Mouse (Mus musculus) urinary bladder, postnatal 36 days (tissue): ENCODE data around the gene Timm22.
A peak's percentile ranks its signal among the peaks of the same experiment; 100 is the strongest.

Experiments used
- DNase-seq, 2 experiments: peaks; one replicate each; pipeline ENCODE4 v3.0.0; 2022; ENCODE audit warnings: low spot score in 2 of 2, mixed read lengths in 1 of 2

Timm22 gene

DNA sequence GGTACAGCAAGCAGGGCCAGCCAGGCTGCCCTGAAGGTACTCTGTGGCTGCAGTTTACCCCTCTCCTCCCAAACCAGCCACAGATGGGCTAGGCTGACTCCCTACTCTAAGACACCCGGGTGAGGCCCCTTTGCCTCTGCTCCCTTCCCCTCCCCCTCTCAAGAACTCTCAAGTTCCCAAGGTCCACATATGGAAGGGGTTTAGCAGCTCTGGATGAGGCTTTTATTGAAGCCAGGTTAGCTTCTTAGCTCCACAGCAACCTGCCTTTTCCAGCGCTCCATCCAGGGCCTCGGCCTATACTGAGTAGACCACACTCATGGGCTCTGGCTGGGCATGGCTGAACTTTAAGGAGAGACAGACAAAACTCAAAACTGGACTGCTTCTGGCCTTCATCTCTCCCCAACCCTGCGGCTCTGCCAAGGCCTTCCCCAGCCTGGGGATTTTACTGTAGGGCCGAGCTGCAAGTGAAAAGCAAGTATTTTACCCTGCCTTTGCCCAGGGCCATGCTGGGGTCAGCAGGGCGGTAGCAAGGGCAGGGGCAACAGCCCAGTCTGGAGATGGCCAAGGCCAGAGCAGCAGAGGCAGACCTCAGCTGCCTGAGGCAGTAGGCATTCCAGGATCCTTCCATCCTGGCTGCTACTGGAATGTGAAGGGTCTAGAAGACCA lies 23.3 kb downstream of the Timm22 start:
- no peak for DNase-seq

DNA sequence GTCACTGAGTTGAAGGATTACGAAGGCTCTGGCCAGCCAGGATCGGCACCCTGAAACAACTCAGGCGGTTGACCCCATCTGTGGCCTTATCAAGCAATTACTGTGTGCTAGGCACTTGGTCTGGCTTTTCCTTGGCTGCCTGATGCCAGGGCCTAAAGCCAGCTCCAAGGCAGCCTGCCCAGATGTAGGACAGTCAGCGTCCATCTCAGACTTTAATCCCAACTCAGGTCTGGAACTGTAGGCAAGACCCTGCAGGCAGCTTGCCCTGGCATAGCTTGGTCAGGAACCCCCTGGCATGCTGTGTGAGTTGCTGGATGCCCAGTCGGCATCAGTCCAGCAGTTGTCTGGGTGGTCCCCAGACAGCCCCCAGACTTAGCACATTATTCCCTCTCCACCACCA lies 29.3 kb downstream of the Timm22 start:
- DNase-seq: no peak

DNA sequence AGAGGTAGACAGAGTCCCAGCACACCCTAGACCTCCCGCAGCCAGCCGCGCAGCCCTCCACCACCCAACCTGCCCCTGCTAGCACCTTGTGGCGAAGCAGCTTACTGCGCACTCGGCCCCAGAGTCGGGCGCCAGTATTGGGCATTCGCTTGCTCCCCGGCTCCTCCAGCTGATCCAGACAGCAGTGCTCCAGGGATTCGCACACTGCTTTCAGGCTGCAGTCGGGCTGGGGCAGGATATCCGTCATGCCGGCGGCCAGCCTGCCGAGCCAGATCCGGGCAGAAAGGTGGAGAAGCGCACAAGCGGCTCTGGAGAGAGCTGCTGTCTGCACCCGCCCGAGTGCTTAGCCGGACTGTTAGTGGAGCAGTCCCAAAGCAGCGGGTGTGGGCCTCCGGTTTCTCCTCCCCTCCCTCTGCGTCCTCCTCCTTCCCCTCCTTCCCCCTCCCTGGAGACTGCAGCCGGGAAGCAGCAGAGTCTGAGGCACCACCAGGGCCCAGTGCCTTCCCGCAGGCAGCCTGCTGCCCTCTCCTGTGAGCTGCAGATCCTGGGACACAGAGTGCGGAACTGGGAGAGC lies 30.2 kb downstream of the Timm22 start:
- peak in 1 of 2 experiments; percentile 62 for DNase-seq

DNA sequence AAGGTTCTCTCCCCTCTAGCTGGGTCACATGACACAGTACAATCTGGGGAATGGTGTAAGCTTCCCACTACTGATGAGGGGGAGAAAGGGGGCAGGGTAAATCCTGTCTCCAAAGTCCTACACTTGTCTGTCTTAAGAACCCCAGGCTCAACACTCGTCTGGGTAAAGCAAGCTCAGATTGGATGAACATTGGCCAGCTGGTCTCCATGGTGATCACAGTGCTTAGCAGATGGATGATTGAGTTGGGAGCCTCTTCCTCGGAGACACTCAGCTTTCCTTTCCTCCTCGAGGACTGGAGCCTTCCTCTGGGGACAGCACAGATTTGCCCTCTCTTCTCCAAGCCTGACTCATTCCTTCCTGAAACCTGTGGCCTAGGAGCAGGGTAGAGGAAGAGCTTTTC lies 32.9 kb downstream of the Timm22 start:
- no peak for DNase-seq

DNA sequence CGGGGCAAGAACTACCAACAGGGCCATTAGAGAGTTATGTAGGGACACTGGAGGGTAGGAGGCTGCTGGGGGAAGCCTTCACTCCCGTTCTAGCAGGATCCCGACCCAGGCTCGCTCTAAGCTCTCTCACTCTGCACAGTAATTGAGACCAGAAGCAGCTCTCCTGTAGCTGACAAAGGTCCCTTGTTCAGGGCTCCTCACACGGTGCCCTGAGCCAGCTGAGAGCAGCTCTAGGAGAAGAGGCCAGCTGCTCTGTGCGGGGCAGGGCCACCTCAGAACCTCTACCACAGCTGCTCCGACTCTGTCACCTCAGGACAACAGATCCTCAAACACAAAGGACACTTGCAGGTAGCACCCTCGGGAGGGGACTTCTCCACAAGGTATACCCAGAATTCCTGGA lies 38.7 kb downstream of the Timm22 start:
- no peak for DNase-seq

DNA sequence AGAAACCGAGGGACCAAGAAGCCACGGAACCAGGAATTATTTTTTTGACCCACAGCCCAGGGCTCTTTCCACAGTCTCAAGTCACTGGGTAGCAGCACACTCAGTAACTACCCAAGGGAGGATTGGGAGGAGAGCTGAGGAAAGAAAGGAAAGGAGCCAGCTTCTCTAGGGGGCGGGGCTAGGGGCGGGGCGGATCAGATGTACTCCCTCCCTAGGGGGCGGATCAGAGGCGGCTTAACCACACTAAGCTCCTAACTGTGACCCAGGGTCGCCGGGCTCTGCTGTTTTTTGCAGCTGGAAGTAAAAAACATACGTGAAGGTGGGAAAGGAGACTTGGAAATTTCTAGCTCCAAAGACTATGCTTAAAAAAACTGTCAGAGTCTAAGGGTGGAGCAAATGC lies 39.5 kb downstream of the Timm22 start:
- no peak for DNase-seq

DNA sequence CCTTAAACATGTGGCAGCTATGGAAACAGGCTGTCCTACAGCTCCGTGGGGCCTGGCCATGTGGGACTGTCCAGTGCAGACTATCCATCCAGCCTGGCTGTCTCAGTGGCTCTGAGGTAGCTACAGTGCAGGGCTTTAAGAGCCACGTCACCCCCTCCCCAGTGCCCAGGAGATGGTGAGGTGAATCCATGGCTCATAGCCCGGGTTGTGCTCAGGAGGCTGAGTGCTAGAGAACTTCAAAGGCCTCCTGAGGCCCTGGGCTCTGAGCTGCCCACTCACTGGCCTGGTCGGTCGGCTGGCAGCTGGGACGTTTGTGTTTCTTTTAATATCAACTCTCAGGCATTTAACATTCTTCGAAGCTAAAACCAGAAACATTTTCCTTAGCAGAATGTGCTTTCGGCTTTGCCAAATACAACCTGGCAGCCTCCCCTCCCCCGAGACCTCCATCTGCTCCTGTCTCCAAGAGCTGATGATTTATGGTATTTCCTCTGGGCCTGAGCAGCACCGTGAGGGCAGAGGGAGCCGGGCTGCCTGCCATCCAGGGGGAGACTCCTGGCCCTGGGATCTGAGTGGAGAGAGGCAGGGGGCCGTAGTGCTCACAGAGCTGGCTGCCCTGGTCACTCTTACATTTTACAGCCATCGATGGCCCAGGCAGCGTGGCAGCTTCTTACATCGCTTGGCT lies 42.9 kb downstream of the Timm22 start:
- peak in 1 of 2 experiments; percentile 71 for DNase-seq

DNA sequence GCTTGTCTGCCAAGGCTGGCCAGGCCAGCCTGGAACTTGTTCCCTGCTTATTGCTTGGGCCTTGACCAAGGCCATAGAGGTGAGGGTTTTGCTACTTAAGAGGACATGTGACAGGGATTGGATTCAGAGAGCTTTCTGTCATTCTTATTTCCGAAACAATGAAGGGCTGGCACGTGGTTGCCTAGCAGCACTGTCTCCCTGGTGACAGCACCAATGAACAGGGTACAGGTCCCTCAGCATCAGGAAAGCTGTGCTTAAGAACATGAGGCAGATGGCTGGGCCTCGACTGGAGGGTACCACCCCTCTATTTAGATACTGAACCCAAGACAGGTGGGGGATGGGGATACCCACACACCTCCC lies 43.4 kb downstream of the Timm22 start:
- DNase-seq: no peak

DNA sequence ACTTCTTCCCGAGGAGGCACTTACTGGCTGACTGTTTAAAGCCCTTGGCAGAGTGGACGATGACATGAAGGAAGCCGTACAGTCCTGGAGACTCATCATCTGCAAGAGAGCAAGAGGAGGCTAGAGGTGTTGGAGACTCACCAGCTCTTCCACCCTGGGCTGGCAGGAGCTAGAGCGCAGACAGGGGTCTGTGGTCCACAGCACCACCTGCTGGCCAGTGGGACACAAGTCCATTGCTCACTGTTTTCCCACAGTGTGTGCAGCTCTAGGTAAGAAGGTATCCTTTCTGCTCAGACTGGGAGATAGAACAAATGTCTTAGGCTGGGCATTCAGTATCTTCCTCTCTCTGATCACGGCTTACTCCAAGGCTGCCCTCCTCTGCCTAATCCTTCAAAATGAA lies 47.7 kb downstream of the Timm22 start:
- DNase-seq: peak; percentile 49 to 60

DNA sequence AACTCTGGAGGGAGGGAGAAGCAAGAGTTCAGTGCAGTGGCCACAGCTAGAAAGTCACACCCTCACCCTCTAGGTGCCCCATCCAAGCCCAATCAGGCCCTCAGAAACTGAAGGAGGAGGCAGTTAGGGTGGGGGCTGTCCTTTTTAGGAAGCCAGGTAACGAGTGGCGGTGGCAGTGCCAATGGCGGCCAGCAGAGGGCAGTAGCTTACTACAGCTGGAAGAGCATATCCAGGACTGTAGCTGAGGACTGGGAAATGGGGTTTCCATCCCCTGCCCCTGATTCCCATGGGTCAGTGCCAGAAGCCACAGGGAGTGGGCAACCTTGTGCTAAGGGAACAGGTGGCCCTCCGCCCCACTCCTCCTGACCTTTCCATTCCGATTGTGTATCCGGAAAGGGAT lies 49.5 kb downstream of the Timm22 start:
- DNase-seq: peak; percentile 73 to 84

DNA sequence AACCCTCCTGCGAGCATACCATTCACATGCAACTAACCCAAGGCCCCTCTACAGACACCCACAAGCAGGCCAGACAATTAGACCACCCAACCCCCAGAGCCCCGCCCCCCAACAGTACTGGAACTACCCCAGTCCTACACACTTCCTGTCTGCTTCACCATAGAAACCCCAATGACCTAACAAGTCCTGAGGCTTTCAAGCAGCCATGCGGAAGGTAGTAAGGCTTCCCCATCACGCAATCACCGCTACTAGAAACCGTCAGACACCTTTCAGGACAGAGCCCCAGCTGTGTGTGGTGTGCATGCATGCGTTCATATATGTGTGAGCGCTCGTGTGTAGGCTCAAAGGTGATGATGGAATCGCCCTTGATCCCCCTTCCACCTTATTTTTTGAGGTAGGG lies 50.1 kb downstream of the Timm22 start:
- no peak for DNase-seq

DNA sequence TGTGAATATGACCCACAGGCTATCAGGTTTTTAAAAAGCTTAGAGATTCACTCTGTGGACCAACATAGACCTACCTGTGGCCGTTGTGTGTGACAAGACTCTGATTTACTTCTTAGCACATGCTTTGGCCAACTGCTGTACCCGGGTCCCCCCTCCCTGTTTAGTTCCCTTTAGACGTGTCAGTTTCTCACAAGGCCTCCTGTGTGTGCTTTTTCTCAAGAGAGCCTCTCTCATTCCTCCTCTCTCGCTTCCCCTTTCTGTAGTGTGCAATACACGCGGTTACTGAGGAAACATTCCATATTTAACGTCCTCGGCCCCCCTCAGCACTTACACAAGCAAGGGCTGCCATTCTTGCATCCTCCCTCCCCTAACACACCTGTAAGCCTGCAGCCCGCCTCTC lies 52.0 kb downstream of the Timm22 start:
- no peak for DNase-seq

DNA sequence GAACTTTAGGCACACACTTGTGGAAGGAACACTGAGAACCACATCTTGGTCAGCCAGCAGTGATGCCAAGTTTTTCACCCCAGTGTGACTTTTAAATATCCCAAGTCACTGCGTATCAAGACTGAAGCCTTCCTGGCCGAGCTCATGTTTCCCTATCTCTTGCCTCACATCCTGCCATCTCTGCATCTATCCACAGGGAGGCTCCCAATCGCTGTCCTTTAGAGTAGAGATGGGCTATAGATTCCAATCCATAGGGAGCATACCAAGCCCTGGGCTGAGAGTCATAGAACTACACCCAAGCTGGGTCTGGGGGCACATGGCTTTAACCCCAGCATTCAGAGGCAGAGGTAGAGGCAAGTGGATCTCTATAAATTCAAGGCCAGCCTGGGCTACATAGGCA lies 52.7 kb downstream of the Timm22 start:
- no peak for DNase-seq

DNA sequence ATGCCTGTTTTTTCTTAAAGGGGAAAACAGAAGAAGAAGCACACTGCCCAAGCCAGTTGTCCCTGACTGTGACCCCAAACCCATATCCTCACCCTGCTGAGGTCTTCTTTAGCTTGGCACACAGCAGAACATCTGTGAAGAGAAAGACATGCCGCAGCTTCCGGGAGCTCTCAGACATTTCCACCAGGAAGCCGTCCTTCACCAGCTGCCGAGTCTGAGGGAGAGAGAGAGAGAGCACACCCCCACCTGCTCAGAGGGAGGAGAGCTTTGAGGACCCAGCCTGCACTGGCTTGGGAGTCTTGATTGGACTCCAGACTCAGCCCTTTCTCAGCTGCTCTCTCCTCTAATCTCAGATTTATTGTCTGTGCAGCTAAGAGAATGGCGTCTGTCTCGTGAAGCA lies 54.4 kb downstream of the Timm22 start:
- no peak for DNase-seq

DNA sequence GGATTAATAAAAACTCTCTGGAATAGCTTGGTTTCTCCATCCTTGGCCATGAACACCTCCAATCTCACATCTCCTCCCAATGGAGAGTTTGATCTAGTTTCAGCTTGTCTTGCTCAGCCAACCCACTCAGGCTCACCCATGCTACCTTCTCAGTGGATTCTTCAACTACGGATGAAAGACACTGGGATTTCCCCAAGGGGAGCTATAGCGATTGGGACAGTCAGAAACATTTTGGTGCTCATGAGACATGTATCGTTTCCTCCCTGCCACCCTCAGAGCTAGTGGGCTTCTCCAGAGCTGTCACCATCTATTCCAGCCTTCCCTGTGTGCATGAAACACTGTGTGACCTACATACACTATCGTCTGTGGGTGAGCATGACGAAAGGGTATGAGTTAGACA lies 54.9 kb downstream of the Timm22 start:
- no peak for DNase-seq

DNA sequence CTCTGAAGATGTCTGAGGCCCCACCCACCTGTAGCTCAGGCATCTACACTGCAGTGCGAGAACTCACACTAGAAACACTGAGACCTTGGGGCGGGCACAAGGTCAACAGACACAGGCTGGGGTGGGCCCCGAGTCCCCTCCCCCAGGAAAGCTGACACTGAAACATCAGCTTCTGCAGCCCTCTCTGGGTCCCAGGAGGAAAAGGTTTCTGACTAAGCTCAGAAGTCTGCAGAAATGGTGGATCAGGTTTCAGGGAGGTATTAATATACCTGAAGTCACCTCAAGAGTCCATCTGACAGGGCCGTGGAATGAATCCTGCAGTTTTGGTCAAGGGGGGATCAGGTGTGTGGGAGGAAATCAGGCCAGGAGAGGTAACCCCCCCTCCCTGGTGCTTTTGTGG lies 59.1 kb downstream of the Timm22 start:
- no peak for DNase-seq
